Mouse (Mus musculus): ENCODE results near the gene Car5a. TPM values are rescaled to one million over a fixed set of nuclear protein-coding genes. Genes with fewer than 3 reads are reported as not detected.
A peak's percentile ranks its signal among the peaks of the same experiment; 100 is the strongest.

The Car5a gene
- total RNA-seq, 2 experiments from 2014 or later = not detected

- peak overlapping the region; percentile 70 for H3K27ac ChIP-seq
- TF ChIP-seq CTCF (IDR thresholded peaks at IDR 0.05) = no peak
- DNase-seq = peak; percentile 45
- intact Hi-C loops (cut with DNase I) = no loop called here
- H3K4me3 ChIP-seq = peak overlapping the region; percentile 89
Measured at GRCm38 (mm10) chr8:121906542-121907512, 37.9 kb downstream of the Car5a start.

DNA sequence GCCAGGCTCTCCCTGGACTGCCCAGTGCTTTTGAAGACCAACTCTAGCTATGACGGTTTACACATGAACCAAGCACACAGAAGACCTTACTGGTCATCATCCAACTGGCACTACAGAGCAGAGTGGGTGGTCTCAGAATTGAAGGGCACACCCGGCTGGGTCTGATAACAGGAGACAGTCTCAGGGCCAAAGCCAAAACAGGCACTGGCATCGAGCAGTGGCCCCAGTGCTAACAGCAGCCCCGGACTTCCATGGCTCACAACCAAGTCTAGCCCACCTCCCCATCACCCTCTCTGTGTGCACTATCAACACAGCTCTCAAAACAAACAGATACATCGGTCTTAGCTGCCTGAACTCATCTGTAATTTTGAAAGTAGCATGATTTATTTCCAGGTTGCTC lies 38.8 kb downstream of the Car5a start:
- intact Hi-C loops (cut with DNase I) = no loop called here
- Histone ChIP-seq H3K4me3 (peak overlapping the region; percentile 89), H3K27ac (no peak overlapping the region)
- no peak for DNase-seq
- no peak for TF ChIP-seq CTCF (IDR thresholded peaks at IDR 0.05)

DNA sequence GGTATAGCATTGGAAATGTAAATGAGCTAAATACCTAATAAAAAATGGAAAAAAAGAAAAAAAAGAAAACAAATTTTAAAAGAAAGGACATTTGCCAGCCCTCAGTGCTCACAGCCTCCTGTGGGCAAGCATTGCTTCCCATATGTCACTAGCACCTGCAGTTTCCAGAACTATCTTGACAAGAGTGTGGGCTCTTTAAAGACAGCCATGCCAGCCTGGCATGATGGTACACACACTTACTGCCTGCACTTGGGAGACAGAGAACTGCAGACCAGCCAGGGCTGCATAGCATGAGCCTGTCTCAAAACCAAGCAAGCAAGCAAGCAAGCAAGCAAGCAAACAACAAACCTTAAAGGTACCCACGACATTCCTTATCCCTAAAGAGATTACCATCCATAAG lies 39.3 kb downstream of the Car5a start:
- Histone ChIP-seq H3K4me3 (no peak overlapping the region; the same call in 1 of the 2 replicates), H3K27ac (no peak overlapping the region)
- no peak for DNase-seq
- intact Hi-C loops (cut with DNase I) = no loop called here
- no peak for TF ChIP-seq CTCF (IDR thresholded peaks at IDR 0.05)

- intact Hi-C loops (cut with DNase I) = no loop called here
- no peak overlapping the region; the same call in 1 of the 2 replicates for H3K4me3 ChIP-seq
- DNase-seq = no peak
- no peak overlapping the region for H3K27ac ChIP-seq
- no peak for TF ChIP-seq CTCF (IDR thresholded peaks at IDR 0.05)
Measured at GRCm38 (mm10) chr8:121904999-121905398, 39.7 kb downstream of the Car5a start.

- TF ChIP-seq CTCF (IDR thresholded peaks at IDR 0.05) = no peak
- Histone ChIP-seq H3K4me3 (no peak overlapping the region), H3K27ac (no peak overlapping the region)
- intact Hi-C loops (cut with DNase I) = no loop called here
- DNase-seq = no peak
Measured at GRCm38 (mm10) chr8:121903977-121904376, 40.7 kb downstream of the Car5a start.

- DNase-seq = peak; percentile 67
- intact Hi-C loops (cut with DNase I) = no loop called here
- no peak overlapping the region for H3K4me3 ChIP-seq
- peak overlapping the region; percentile 75 for H3K27ac ChIP-seq
- TF ChIP-seq CTCF (IDR thresholded peaks at IDR 0.05) = no peak
Measured at GRCm38 (mm10) chr8:121901498-121902236, 43.0 kb downstream of the Car5a start.

DNA sequence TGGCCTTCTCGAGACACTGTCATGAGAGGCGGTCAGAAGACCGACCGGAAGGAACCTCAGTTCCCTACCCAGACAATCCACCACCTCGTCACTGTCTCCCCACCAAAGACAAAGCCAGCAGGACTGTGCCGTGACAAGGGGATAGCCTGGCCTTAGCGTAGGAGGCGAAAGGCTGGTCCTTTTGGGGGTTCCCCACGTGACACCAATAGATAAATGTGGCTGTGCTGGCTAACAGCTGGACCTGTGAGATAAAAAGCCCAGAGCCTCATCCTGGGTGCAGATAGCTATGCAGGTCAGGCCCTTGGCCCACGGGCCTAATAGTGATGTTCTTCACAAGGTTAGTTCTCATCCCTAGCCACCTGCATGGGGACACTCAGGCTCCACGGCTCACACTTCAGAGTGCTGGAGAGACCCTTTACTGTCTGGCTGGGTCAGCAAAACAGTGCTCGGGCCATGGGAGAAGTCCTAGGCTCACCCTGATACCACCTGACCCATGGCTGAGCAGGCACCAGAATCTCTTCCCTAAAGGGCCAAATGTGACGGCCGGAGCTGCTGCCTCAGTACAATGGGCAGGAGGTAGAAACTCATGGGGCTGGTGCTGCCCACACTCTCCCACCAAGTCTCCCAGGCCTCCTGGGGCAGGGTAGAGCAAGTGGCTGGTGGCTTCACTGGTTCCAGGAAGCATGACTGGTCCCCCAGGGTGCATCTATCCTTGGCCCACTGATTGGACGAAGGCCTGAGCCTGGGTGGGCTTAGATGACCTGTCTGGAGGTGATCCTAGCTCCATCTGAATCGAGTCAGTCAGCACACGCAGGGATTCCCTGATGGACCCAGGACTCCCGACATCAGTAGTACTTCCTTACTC lies 45.3 kb downstream of the Car5a start:
- TF ChIP-seq CTCF (IDR thresholded peaks at IDR 0.05) = no peak
- intact Hi-C loops (cut with DNase I) = no loop called here
- H3K27ac ChIP-seq = peak overlapping the region; percentile 75
- H3K4me3 ChIP-seq = no peak overlapping the region
- no peak for DNase-seq

DNA sequence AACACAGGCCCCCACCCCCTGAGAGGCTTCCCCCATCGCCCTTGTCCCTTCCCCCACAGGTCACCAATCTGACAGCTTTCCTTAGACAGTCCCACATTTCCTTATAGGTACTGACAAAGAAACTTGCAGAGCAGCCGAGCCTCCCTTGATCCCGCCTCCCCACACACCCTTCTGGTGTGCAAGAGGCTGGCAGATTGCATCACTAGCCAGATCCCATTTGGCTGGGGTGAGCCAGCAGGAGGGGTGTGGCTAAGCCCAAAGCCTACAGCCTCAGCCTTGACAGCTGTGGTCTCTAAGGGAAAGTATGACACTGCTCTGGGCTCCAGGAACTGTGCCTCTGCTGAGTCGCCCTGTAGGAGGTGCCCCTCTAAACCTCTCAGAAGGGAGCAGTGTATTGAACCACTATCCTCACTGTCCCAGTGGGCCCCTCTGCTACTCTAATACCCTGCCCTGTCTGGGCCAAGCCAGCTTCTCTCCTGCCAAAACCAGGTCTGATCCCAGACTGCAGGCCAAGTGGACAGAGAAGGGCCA lies 46.2 kb downstream of the Car5a start:
- peak overlapping the region; percentile 42 for H3K4me3 ChIP-seq
- peak; percentile 18; the same call in 1 of the 2 replicates for TF ChIP-seq CTCF (IDR thresholded peaks at IDR 0.05)
- intact Hi-C loops (cut with DNase I) = no loop called here
- DNase-seq = peak; percentile 89
- H3K27ac ChIP-seq = peak overlapping the region; percentile 75

DNA sequence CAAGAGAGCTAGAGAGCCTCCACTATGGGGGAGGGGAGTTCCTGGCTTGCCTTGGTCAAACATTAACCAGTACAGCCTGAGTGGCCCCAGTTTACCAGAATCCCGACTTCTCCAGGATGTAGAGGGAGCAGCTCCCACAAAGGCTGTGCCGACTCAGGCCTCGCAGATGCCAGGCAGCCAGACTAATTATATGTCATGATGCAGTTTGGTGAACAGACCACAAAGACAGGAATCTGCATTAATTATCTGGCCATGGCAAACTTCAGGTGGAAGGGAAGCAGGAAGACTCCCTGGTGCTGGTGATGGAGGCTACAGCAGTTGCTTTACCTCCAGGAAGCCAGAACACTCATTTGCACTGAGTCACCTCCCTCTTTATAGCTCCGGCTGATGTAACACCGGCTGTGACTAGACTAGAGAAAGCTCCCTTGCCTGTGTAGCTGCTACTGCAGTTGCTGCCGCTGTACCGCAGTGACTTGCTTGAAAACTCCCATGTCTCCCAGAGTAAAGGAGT lies 46.8 kb downstream of the Car5a start:
- Histone ChIP-seq H3K27ac (peak overlapping the region; percentile 75), H3K4me3 (peak overlapping the region; percentile 42)
- peak; percentile 37 for DNase-seq
- intact Hi-C loops (cut with DNase I) = no loop called here
- TF ChIP-seq CTCF (IDR thresholded peaks at IDR 0.05) = no peak

DNA sequence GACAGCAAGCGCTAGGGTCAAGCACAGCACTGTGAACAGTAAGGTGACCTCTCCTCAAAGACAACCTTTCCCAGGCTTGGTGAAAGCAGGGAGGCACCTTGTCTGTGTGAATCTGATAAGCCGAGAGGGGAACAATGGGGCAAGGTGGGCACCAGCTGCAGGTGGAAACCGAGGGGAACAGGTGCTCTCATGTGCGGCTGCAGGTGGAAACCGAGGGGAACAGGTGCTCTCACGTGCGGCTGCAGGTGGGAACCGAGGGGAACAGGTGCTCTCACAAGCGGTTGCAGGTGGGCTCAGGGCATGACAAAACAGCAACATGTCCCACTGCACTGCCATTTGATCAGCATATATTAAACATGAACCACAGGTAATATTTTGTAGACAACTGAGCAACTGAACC lies 47.5 kb downstream of the Car5a start:
- no peak overlapping the region for H3K4me3 ChIP-seq
- no peak for DNase-seq
- intact Hi-C loops (cut with DNase I) = no loop called here
- TF ChIP-seq CTCF (IDR thresholded peaks at IDR 0.05) = no peak
- no peak overlapping the region for H3K27ac ChIP-seq

DNA sequence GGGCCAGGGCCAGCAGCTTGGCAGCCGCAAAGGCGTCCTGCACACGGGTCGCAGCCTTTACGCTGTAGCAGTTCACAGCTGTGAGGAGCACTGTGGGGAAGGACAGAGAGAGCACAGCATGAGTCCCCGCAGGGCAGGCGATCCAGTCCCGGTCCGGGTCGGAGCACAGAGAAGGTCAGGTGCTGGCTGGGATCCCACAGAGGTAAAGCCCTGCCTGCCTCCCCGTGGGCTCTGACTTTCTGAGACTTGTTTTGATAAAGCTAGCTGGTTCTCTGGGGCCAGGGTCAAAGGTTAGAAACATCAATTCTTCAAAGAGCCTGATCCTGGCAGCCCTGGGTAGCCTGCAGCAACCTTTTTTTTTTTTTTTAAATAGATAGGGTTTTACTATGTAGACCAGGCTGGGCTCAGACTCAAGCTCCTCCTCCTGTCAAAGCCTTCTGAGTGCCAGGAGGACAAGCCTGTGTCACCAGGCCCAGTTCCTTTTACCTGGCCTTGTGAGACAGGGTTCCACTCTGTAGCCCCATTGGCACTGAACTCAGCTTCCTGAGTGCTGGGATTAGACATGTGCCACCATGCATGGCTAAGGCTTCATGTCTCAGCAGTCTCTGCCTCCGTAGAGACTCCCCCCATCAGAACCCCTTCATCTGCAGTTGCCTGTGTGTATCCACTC lies 48.1 kb downstream of the Car5a start:
- H3K4me3 ChIP-seq = no peak overlapping the region
- intact Hi-C loops (cut with DNase I) = no loop called here
- TF ChIP-seq CTCF (IDR thresholded peaks at IDR 0.05) = no peak
- DNase-seq = no peak
- no peak overlapping the region for H3K27ac ChIP-seq

Measured in gastrocnemius, adult 2 months (tissue).